Mouse (Mus musculus) left cerebral cortex, adult 2 months (tissue): Measurements from ENCODE around the gene Zbed6. TPM values are rescaled to one million over a fixed set of nuclear protein-coding genes. Genes with fewer than 3 reads are reported as not detected.

Experiments used
- DNase-seq, 2 experiments: peaks; one replicate each; pipeline ENCODE4 v3.0.0; 2021 to 2022; ENCODE audit warnings: low spot score in 2 of 2, mixed read lengths in 1 of 2; ENCODE audit errors: extremely low spot score in 1 of 2
- H3K27ac ChIP-seq: fragments of 200-600 bp; 2 replicates; pipeline ENCODE4 v1.8.1; 2022
- H3K4me3 ChIP-seq: fragments of 200-600 bp; 2 replicates; pipeline ENCODE4 v1.8.1; 2022
- CTCF ChIP-seq: fragments of 200-600 bp; IDR thresholded peaks from 2 replicates; pipeline ENCODE4 v1.8.1; 2022; ENCODE audit warnings: antibody characterized with exemption, mild to moderate bottlenecking, moderate library complexity
- intact Hi-C: fragments of 180-260 bp; cut with DNase I; formaldehyde crosslinking; loops from one replicate; pipeline ENCODE4 v1.15.1; 2025
- total RNA-seq, 2 experiments: library from RNA; stranded (reverse); gene quantifications; 2 replicates each; pipeline ENCODE4 v1.2.3; 2021

Zbed6 gene
- total RNA-seq, 2 experiments from 2014 or later = 6.3 to 7.1 TPM

DNA sequence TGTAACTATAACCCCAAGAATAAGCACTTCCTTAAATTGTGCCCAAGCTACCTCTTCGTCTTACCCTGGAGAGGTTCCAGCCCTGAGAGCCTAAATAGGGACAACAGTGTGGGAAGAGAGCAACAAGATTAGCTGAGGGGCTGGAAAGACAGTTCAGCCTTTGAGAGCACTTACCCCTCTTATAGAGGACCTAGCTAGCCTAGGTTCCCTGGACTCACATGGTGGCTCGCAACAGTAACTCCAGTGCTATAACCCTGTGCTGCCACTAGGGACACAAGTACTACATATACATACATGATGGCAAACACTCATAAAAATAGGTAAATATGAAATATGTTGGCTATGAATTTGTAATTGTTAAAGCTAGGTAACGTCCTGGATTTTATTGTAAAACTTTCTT lies 46.9 kb downstream of the Zbed6 start:
- H3K27ac ChIP-seq = no peak overlapping the region
- TF ChIP-seq CTCF = peak; percentile 50
- intact Hi-C loops = loop anchor here (5.0 kb wide), 3 partner anchors 467 to 587 kb away; partner anchors contain the start of gene Ppp1r15b
- H3K4me3 ChIP-seq = no peak overlapping the region
- DNase-seq = no peak

DNA sequence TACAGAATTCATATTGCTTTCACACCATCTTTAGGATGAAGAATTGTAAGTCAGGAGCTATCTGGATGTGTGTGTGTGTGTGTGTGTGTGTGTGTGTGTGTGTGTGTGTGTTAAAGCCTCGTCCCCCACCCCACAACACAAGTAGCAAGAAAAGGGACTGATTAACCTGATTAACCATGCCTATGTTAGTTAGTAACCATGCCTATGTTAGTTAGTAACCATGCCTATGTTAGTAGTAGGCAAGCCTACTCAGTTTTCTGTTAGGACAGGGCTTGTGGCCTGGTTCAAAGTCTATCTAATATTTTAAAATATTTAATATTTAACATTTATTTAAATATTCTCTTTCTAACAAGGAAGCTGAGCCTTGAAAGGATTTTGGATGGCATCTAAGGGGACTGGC lies 49.2 kb downstream of the Zbed6 start:
- DNase-seq = no peak
- intact Hi-C loops = loop anchor here (2.0 to 5.0 kb wide), 4 partner anchors 297 to 584 kb away; partner anchors contain the start of gene Ppp1r15b
- TF ChIP-seq CTCF = no peak
- Histone ChIP-seq H3K27ac (no peak overlapping the region), H3K4me3 (no peak overlapping the region)

DNA sequence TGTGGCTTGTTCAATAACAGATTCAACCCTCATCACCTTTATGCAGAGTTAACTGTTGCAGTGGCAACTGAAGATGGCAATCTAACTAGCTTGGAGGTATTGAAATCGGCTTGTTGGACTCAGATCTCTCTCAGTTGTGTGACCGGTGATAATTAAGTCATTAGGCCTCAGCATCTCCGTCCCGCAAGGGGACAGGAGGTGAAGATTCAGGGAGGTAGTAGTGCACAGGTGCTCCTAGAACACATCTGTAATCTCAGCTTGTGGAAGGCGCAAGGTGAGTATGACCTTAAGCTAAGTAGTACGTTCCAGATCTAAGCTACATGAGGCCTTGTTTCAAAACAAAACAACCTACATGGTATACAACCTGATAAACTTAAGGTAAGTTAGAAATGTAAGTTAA lies 50.1 kb downstream of the Zbed6 start:
- H3K4me3 ChIP-seq = no peak overlapping the region
- no peak for TF ChIP-seq CTCF
- intact Hi-C loops = loop anchor here (1.0 to 5.0 kb wide), 5 partner anchors 228 to 583 kb away; partner anchors contain the start of gene Ppp1r15b
- no peak for DNase-seq
- peak overlapping the region; percentile 2; the same call in 1 of the 2 replicates for H3K27ac ChIP-seq

DNA sequence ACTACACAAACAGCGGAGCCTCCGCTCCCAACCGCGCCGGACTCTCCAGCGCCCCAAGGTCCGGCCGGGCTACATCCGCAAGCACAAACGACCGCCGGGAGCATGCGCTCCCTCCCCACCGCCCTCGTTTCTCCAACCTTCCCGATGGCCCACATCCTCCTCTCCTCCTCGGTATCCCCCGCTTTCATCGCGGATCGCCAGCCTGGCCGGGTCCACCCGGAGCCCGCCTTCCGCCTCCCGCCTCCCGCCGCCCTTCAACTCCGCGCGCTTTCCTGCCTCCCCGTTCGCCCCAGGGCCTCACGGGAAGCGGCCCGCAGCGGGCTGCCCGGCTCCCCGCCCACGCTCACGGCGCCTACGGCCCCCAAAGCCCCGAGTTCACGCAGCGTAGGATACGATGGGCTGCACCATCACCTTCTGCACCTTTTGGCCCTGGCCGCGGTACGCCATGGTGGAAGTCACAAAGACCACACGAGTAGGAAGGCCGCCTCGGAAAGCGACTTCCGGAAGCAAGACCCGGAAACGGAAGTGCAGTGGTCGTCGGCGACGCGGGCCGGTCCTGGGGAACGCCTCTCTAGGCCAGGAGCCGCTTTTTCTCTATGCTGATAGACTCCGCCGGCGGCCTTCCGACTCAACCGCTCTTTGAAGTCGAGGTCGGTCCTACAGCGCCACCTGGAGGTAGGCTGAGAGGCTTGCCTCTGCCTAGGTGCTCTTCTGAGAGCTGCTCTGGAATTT lies 50.7 kb downstream of the Zbed6 start, which contains the start of gene Snrpe:
Gene Snrpe (minus strand): TSS at position 521 of the 732 bp plus-strand sequence.
- TF ChIP-seq CTCF = peak; percentile 99
- intact Hi-C loops = loop anchor here (1.0 to 5.0 kb wide), 5 partner anchors 228 to 583 kb away; partner anchors contain the start of gene Ppp1r15b
- peak within 1 kb of the TSS; percentile 75 for H3K4me3 ChIP-seq
- peak within 1 kb of the TSS; percentile 98 for H3K27ac ChIP-seq
- peak; percentile 95 for DNase-seq

Other genes with a start within 250 kb of the Zbed6 start
- 1 to 10 TPM; 8.9 to 9.3 TPM for gene Sox13, start 236.5 kb downstream of the Zbed6 start, total RNA-seq
- 10 to 100 TPM; 58.3 to 70.2 TPM for gene Snrpe, start 50.6 kb downstream of the Zbed6 start, total RNA-seq
- gene Gm38394, start 433 bp upstream of the Zbed6 start, total RNA-seq = 10 to 100 TPM; 30.9 to 33.7 TPM
- under 1 TPM in 1 of 2 experiments, not detected in 1; 0.65 TPM for gene Lax1, start 29.2 kb upstream of the Zbed6 start, total RNA-seq
- gene Atp2b4, start 140.2 kb upstream of the Zbed6 start, total RNA-seq = 100 to 1,000 TPM; 245 to 247 TPM
- gene Optc, start 247.1 kb upstream of the Zbed6 start, total RNA-seq = 1 to 10 TPM in 1 of 2 experiments, under 1 TPM in 1; 0.81 to 1.2 TPM